Mouse (Mus musculus): ENCODE measurements around the gene Olfr455. TPM values are rescaled to one million over a fixed set of nuclear protein-coding genes. Genes with fewer than 3 reads are reported as not detected.

Gene Olfr455
- total RNA-seq, 1 experiment = not detected

- Histone ChIP-seq H3K36me3 (ENCODE audit: control insufficient read depth, insufficient read depth, low read length, poor library complexity, severe bottlenecking) (no peaks in the 10 kb centered on the region), H3K9me3 (ENCODE audit: control insufficient read depth, insufficient read depth, low read depth, low read length) (no peaks in the 10 kb centered on the region), H3K4me3 (ENCODE audit: insufficient read depth in 1 of 2, low read depth in 1 of 2, low read length in 2 of 2, poor library complexity in 1 of 2, severe bottlenecking in 1 of 2) (no peak overlapping the region), H3K9ac (ENCODE audit: insufficient read depth, low read depth, low read length, poor library complexity, severe bottlenecking) (no peak overlapping the region), H3K4me1 (ENCODE audit: control insufficient read depth in 2 of 2, insufficient read depth in 2 of 2, low read length in 2 of 2, poor library complexity in 1 of 2) (no peaks in the 10 kb centered on the region; a peak in 1 of 4 replicates), H3K27ac (ENCODE audit: insufficient read depth, low read depth, low read length, poor library complexity, severe bottlenecking) (no peak overlapping the region)
- DNase-seq (ENCODE audit: low read depth, low spot score) = no peak
- in situ Hi-C loops (cut with MboI; ENCODE audit: low sequenced_read_pairs in 2 of 2, unreplicated experiment in 2 of 2) = no loop called here
- no peak for TF ChIP-seq HCFC1 (IDR thresholded peaks at IDR 0.05; ENCODE audit: borderline replicate concordance, insufficient read depth, low read length)
- no peak for TF ChIP-seq CHD2 (IDR thresholded peaks at IDR 0.05; ENCODE audit: low read depth, low read length)
- no peak for TF ChIP-seq ZNF384 (IDR thresholded peaks at IDR 0.05; ENCODE audit: low read depth, low read length)
- no peak for TF ChIP-seq ZC3H11A (IDR thresholded peaks at IDR 0.05; ENCODE audit: borderline replicate concordance, low read depth, low read length)
- TF ChIP-seq MAFK (IDR thresholded peaks at IDR 0.05; ENCODE audit: insufficient read depth, low read depth, low read length) = no peak
Measured at GRCm38 (mm10) chr6:42539711-42540110, 7.7 kb downstream of the Olfr455 start.

GRCm38 (mm10) chr6:42513461-42513860 lies 33.9 kb downstream of the Olfr455 start:
- Histone ChIP-seq H3K9me3 (ENCODE audit: control insufficient read depth, insufficient read depth, low read depth, low read length) (no peaks in the 10 kb centered on the region), H3K27ac (ENCODE audit: insufficient read depth, low read depth, low read length, poor library complexity, severe bottlenecking) (no peak overlapping the region), H3K4me1 (ENCODE audit: control insufficient read depth in 2 of 2, insufficient read depth in 2 of 2, low read length in 2 of 2, poor library complexity in 1 of 2) (no peaks in the 10 kb centered on the region), H3K9ac (ENCODE audit: insufficient read depth, low read depth, low read length, poor library complexity, severe bottlenecking) (no peak overlapping the region), H3K36me3 (ENCODE audit: control insufficient read depth, insufficient read depth, low read length, poor library complexity, severe bottlenecking) (no peaks in the 10 kb centered on the region), H3K4me3 (ENCODE audit: insufficient read depth in 1 of 2, low read depth in 1 of 2, low read length in 2 of 2, poor library complexity in 1 of 2, severe bottlenecking in 1 of 2) (no peak overlapping the region)
- no peak for TF ChIP-seq HCFC1 (IDR thresholded peaks at IDR 0.05; ENCODE audit: borderline replicate concordance, insufficient read depth, low read length)
- TF ChIP-seq MAFK (IDR thresholded peaks at IDR 0.05; ENCODE audit: insufficient read depth, low read depth, low read length) = no peak
- TF ChIP-seq CHD2 (IDR thresholded peaks at IDR 0.05; ENCODE audit: low read depth, low read length) = no peak
- TF ChIP-seq ZNF384 (IDR thresholded peaks at IDR 0.05; ENCODE audit: low read depth, low read length) = no peak
- TF ChIP-seq ZC3H11A (IDR thresholded peaks at IDR 0.05; ENCODE audit: borderline replicate concordance, low read depth, low read length) = no peak
- in situ Hi-C loops (cut with MboI; ENCODE audit: low sequenced_read_pairs in 2 of 2, unreplicated experiment in 2 of 2) = no loop called here
- DNase-seq (ENCODE audit: low read depth, low spot score) = no peak

DNA sequence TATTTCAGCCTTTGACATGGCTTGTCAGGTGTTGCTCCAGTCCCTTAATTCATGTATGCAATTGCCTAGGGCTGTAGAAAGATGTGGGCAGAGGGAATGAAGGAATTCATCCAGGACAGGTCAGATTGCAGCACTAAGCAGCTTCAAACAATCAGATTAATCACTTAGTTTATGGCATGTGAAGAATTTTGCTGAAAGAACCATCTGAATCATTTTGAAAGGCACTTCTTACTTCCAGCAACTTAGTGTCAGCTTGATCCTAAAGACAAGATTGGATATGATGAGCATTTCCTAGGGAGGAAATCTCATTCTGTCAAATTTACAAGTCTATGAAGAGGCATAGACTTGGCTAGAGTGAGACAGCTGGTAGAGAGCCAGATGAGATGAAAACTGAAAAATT lies 38.1 kb downstream of the Olfr455 start:
- H3K27ac ChIP-seq (ENCODE audit: insufficient read depth, low read depth, low read length, poor library complexity, severe bottlenecking) = no peak overlapping the region
- TF ChIP-seq HCFC1 (IDR thresholded peaks at IDR 0.05; ENCODE audit: borderline replicate concordance, insufficient read depth, low read length) (no peak), ZC3H11A (IDR thresholded peaks at IDR 0.05; ENCODE audit: borderline replicate concordance, low read depth, low read length) (no peak), MAFK (IDR thresholded peaks at IDR 0.05; ENCODE audit: insufficient read depth, low read depth, low read length) (no peak), ZNF384 (IDR thresholded peaks at IDR 0.05; ENCODE audit: low read depth, low read length) (no peak), CHD2 (IDR thresholded peaks at IDR 0.05; ENCODE audit: low read depth, low read length) (no peak)
- DNase-seq (ENCODE audit: low read depth, low spot score) = no peak
- in situ Hi-C loops (cut with MboI; ENCODE audit: low sequenced_read_pairs in 2 of 2, unreplicated experiment in 2 of 2) = no loop called here
- H3K9me3 ChIP-seq (ENCODE audit: control insufficient read depth, insufficient read depth, low read depth, low read length) = no peaks in the 10 kb centered on the region
- no peaks in the 10 kb centered on the region for H3K36me3 ChIP-seq (ENCODE audit: control insufficient read depth, insufficient read depth, low read length, poor library complexity, severe bottlenecking)
- H3K4me1 ChIP-seq (ENCODE audit: control insufficient read depth in 2 of 2, insufficient read depth in 2 of 2, low read length in 2 of 2, poor library complexity in 1 of 2) = no peaks in the 10 kb centered on the region
- H3K9ac ChIP-seq (ENCODE audit: insufficient read depth, low read depth, low read length, poor library complexity, severe bottlenecking) = no peak overlapping the region
- no peak overlapping the region for H3K4me3 ChIP-seq (ENCODE audit: insufficient read depth in 1 of 2, low read depth in 1 of 2, low read length in 2 of 2, poor library complexity in 1 of 2, severe bottlenecking in 1 of 2)

DNA sequence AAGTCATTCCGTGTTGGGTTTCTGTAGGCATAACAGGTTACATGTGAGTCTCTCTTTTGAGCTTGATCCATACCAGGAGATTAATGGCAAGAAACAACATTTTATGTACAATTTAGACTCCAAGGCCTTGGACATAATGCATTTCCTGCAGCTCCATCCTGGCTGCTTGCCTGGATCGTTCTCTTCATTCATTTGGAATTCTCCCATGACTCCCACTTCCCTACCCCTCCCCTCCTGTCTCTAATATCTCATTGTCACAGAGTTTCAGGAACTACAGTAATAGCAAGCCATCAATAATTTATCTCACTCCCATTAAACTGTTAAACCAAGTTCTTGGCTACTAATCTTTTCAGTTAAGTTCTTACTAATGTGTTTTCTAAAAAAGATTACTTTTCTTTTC lies 43.9 kb downstream of the Olfr455 start:
- no peak for TF ChIP-seq HCFC1 (IDR thresholded peaks at IDR 0.05; ENCODE audit: borderline replicate concordance, insufficient read depth, low read length)
- no peak for TF ChIP-seq ZC3H11A (IDR thresholded peaks at IDR 0.05; ENCODE audit: borderline replicate concordance, low read depth, low read length)
- in situ Hi-C loops (cut with MboI; ENCODE audit: low sequenced_read_pairs in 2 of 2, unreplicated experiment in 2 of 2) = no loop called here
- no peak for DNase-seq (ENCODE audit: low read depth, low spot score)
- Histone ChIP-seq H3K36me3 (ENCODE audit: control insufficient read depth, insufficient read depth, low read length, poor library complexity, severe bottlenecking) (no peaks in the 10 kb centered on the region), H3K27ac (ENCODE audit: insufficient read depth, low read depth, low read length, poor library complexity, severe bottlenecking) (no peak overlapping the region), H3K4me1 (ENCODE audit: control insufficient read depth in 2 of 2, insufficient read depth in 2 of 2, low read length in 2 of 2, poor library complexity in 1 of 2) (no peaks in the 10 kb centered on the region), H3K9me3 (ENCODE audit: control insufficient read depth, insufficient read depth, low read depth, low read length) (no peaks in the 10 kb centered on the region), H3K4me3 (ENCODE audit: insufficient read depth in 1 of 2, low read depth in 1 of 2, low read length in 2 of 2, poor library complexity in 1 of 2, severe bottlenecking in 1 of 2) (no peak overlapping the region), H3K9ac (ENCODE audit: insufficient read depth, low read depth, low read length, poor library complexity, severe bottlenecking) (no peak overlapping the region)

DNA sequence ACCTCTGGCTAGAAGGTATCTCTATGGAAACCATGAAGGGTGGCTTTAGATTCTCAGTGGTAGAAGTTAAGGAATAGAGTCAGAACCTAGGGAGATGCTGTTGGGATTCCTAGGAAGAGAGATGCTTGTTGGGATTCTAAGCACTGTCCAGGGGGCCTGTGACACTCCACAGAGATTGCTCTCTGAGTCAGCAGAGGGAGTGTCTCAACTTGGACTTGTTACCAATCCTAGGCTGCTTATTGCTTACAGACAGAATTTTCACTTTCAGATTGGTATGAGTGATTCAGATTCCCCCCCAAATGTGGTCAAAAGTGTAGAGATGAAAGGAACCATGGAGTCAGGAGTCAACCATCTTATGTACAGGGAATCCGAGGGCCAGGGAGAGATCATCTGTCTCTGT lies 57.7 kb downstream of the Olfr455 start:
- Histone ChIP-seq H3K27ac (ENCODE audit: insufficient read depth, low read depth, low read length, poor library complexity, severe bottlenecking) (no peak overlapping the region), H3K9me3 (ENCODE audit: control insufficient read depth, insufficient read depth, low read depth, low read length) (no peaks in the 10 kb centered on the region), H3K9ac (ENCODE audit: insufficient read depth, low read depth, low read length, poor library complexity, severe bottlenecking) (no peak overlapping the region), H3K36me3 (ENCODE audit: control insufficient read depth, insufficient read depth, low read length, poor library complexity, severe bottlenecking) (no peaks in the 10 kb centered on the region), H3K4me1 (ENCODE audit: control insufficient read depth in 2 of 2, insufficient read depth in 2 of 2, low read length in 2 of 2, poor library complexity in 1 of 2) (no peaks in the 10 kb centered on the region), H3K4me3 (ENCODE audit: insufficient read depth in 1 of 2, low read depth in 1 of 2, low read length in 2 of 2, poor library complexity in 1 of 2, severe bottlenecking in 1 of 2) (no peak overlapping the region)
- in situ Hi-C loops (cut with MboI; ENCODE audit: low sequenced_read_pairs in 2 of 2, unreplicated experiment in 2 of 2) = no loop called here
- DNase-seq (ENCODE audit: low read depth, low spot score) = no peak
- TF ChIP-seq CHD2 (IDR thresholded peaks at IDR 0.05; ENCODE audit: low read depth, low read length) (no peak), HCFC1 (IDR thresholded peaks at IDR 0.05; ENCODE audit: borderline replicate concordance, insufficient read depth, low read length) (no peak)

Measured in ES-E14 (cell line).